Mouse (Mus musculus) ZHBTc4 (cell line): ENCODE data around the gene Aldh1l1.
A peak's percentile ranks its signal among the peaks of the same experiment; 100 is the strongest.

Experiments used
- DNase-seq: peaks from one replicate; pipeline ENCODE4 v3.0.0-alpha.2; 2011; ENCODE audit warnings: low read depth, low spot score

The Aldh1l1 gene

GRCm38 (mm10) chr6:90550161-90550912 lies 64.1 kb downstream of the Aldh1l1 start:
- DNase-seq: peak; percentile 90

GRCm38 (mm10) chr6:90551251-90551650 lies 65.0 kb downstream of the Aldh1l1 start:
- peak; percentile 60 for DNase-seq

- DNase-seq: no peak
Observed at GRCm38 (mm10) chr6:90553197-90553596, 67.0 kb downstream of the Aldh1l1 start.

GRCm38 (mm10) chr6:90553682-90554081 lies 67.5 kb downstream of the Aldh1l1 start:
- no peak for DNase-seq

- no peak for DNase-seq
Observed at GRCm38 (mm10) chr6:90556534-90557058, 70.4 kb downstream of the Aldh1l1 start.

GRCm38 (mm10) chr6:90557077-90557476 lies 70.8 kb downstream of the Aldh1l1 start:
- no peak for DNase-seq

- DNase-seq: no peak
Observed at GRCm38 (mm10) chr6:90557829-90558693, 71.8 kb downstream of the Aldh1l1 start.

- no peak for DNase-seq
Observed at GRCm38 (mm10) chr6:90560390-90561058, 74.3 kb downstream of the Aldh1l1 start.

GRCm38 (mm10) chr6:90561234-90561781 lies 75.1 kb downstream of the Aldh1l1 start:
- DNase-seq: peak; percentile 84

- no peak for DNase-seq
Observed at GRCm38 (mm10) chr6:90564240-90564639, 78.0 kb downstream of the Aldh1l1 start.

- DNase-seq: no peak
Observed at GRCm38 (mm10) chr6:90565357-90566215, 79.4 kb downstream of the Aldh1l1 start.

GRCm38 (mm10) chr6:90567486-90567885 lies 81.3 kb downstream of the Aldh1l1 start:
- no peak for DNase-seq

- no peak for DNase-seq
Observed at GRCm38 (mm10) chr6:90567928-90568327, 81.7 kb downstream of the Aldh1l1 start.

- no peak for DNase-seq
Observed at GRCm38 (mm10) chr6:90568721-90569120, 82.5 kb downstream of the Aldh1l1 start.

- no peak for DNase-seq
Observed at GRCm38 (mm10) chr6:90569736-90570383, 83.6 kb downstream of the Aldh1l1 start.

GRCm38 (mm10) chr6:90570392-90570791 lies 84.2 kb downstream of the Aldh1l1 start:
- DNase-seq: no peak

- peak; percentile 82 for DNase-seq
Observed at GRCm38 (mm10) chr6:90575261-90575715, 89.1 kb downstream of the Aldh1l1 start.

GRCm38 (mm10) chr6:90578174-90578573 lies 91.9 kb downstream of the Aldh1l1 start:
- no peak for DNase-seq

GRCm38 (mm10) chr6:90582331-90582730 lies 96.1 kb downstream of the Aldh1l1 start:
- no peak for DNase-seq

- no peak for DNase-seq
Observed at GRCm38 (mm10) chr6:90588113-90588512, 101.9 kb downstream of the Aldh1l1 start.
